Mouse (Mus musculus) forelimb bud, embryonic 11.5 days (tissue): ENCODE results near the gene P3h2.

Experiments
- DNase-seq: peaks from one replicate; pipeline ENCODE4 v3.0.0-alpha.2; 2012; ENCODE audit warnings: low read depth, low spot score

The P3h2 gene

DNA sequence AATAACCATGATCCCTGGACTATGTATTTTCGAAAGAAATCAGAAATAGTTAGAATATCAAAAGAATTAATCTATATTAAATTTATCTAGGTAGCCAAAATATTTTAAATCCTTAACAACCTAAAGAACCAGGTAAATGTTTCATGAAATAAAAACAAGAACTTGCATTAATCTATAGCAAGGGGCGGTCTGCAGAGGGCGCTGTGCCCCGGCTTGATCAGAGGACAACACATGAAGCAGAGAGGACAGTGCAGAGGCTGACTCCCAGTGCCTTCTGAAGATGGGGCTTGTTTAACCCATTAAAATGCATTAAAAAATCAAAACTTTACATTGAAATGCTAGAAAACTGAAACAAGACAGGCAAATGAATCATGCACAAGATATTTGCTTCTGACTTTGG lies 121.9 kb downstream of the P3h2 start:
- no peak for DNase-seq

- no peak for DNase-seq
Measured at GRCm38 (mm10) chr16:25979037-25979436, 126.5 kb downstream of the P3h2 start.

DNA sequence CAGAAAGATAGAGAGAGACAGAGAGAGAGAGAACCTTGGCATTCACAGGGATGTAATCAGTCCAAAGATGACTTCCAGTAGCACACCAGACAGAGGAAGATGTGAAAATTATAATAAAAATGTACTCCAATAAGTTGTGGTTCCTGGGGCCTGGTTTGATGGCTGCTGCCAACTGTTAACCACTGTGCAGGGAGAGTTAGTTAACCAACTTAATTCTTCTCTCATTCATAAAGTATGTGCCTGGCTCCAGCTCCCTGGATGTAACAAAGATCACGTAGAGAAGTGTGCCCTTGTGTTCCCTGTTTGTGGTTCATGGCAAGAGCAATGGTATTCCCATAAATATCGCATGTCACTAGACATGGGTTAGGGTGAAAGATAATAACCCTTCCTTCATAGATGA lies 128.4 kb downstream of the P3h2 start:
- DNase-seq = no peak

- no peak for DNase-seq
Measured at GRCm38 (mm10) chr16:25971285-25971684, 134.3 kb downstream of the P3h2 start.

GRCm38 (mm10) chr16:25970720-25971119 lies 134.9 kb downstream of the P3h2 start:
- DNase-seq = no peak

GRCm38 (mm10) chr16:25970193-25970592 lies 135.4 kb downstream of the P3h2 start:
- DNase-seq = no peak

- peak; percentile 80 for DNase-seq
Measured at GRCm38 (mm10) chr16:25967297-25967696, 138.3 kb downstream of the P3h2 start.

- DNase-seq = peak; percentile 75
Measured at GRCm38 (mm10) chr16:25963856-25964255, 141.7 kb downstream of the P3h2 start.

- no peak for DNase-seq
Measured at GRCm38 (mm10) chr16:25960345-25960744, 145.2 kb downstream of the P3h2 start.

- DNase-seq = no peak
Measured at GRCm38 (mm10) chr16:25959929-25960328, 145.7 kb downstream of the P3h2 start.

GRCm38 (mm10) chr16:25958650-25959238 lies 146.8 kb downstream of the P3h2 start:
- no peak for DNase-seq

GRCm38 (mm10) chr16:25958213-25958612 lies 147.4 kb downstream of the P3h2 start:
- DNase-seq = no peak

DNA sequence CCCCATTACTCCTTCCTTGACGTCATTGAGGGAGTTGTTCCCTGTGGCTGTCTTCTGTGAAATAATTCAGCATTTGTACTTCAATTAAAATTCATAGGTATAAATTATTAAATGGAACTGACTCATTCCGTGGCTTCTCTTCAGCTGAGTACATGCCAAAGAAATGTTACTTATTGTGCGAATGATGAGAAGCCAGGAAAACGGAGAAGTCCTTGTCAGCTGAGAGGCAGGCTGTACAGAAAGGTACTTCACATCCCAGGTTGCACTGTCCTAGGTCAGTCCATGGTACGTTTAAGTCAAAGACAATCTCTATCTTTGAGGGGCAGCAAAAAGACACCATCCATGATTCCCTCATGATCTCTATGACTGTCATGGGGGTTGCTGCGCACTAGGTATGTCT lies 148.8 kb downstream of the P3h2 start:
- DNase-seq = no peak

DNA sequence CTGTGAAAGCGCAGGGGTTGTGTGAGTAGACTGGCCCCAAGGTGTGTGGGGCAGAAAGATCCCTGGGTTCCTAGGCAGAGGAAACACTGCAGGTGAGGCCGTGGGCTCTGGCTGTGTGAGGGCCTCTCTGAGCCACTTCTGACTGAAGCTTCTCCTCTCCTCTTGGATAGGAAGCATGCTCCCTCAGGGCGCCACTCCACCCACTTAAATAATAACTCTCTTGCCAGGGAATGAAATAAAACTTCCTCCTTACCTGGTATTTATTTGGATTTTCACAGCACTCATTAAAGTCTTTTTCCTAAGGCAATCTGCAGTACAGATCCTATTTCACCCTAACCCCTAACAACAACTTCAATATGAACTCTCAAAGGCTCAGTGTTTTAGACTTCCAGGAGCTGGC lies 151.0 kb downstream of the P3h2 start:
- peak; percentile 32 for DNase-seq

DNA sequence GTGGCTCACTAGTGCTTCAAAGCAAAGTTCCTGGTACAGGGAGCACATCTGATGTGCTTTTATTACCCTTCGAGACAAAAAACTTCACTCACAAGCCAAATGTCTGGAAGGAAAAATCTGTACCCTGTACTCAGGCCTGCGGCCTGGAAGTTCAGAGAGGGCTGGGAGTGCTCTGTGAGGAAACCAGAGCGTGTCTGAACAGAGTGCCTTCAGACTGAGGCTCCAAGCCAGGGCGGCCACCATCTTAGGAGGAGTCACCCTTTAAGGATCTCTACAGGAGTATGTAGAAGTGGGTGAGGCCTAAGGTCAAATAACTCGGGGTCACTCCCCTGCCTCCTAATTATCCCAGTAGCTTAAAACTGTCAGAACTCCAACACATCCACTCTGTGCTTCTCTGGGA lies 152.2 kb downstream of the P3h2 start:
- no peak for DNase-seq

GRCm38 (mm10) chr16:25952005-25952404 lies 153.6 kb downstream of the P3h2 start:
- DNase-seq = no peak

DNA sequence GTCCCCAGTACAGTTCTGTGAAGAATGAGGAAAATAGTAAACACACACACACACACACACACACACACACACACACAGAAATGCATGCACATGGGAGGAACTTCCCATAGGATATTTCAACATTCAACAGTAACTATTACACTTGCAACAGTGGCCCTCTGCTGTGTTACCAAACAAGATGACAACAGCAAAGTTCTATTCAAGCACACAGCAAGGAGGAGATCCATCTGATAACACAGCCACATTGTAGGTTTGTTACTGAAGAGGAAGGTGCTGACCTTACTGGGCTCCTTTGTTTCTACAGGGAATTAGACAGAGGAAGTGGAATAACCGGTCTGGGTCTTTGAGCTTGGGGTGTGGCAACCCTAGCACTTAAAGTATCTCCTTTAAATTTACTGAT lies 157.5 kb downstream of the P3h2 start:
- no peak for DNase-seq

GRCm38 (mm10) chr16:25945151-25945955 lies 160.2 kb downstream of the P3h2 start:
- DNase-seq = no peak

- no peak for DNase-seq
Measured at GRCm38 (mm10) chr16:25942261-25942660, 163.3 kb downstream of the P3h2 start.

- DNase-seq = no peak
Measured at GRCm38 (mm10) chr16:25934181-25934580, 171.4 kb downstream of the P3h2 start.

- DNase-seq = no peak
Measured at GRCm38 (mm10) chr16:25912185-25912584, 193.4 kb downstream of the P3h2 start.
